Mouse (Mus musculus): Measurements from ENCODE around the gene Avpr2. TPM values are rescaled to one million over a fixed set of nuclear protein-coding genes. Genes with fewer than 3 reads are reported as not detected.

Gene Avpr2
- total RNA-seq, 1 experiment from 2014 or later: 0.23 TPM

DNA sequence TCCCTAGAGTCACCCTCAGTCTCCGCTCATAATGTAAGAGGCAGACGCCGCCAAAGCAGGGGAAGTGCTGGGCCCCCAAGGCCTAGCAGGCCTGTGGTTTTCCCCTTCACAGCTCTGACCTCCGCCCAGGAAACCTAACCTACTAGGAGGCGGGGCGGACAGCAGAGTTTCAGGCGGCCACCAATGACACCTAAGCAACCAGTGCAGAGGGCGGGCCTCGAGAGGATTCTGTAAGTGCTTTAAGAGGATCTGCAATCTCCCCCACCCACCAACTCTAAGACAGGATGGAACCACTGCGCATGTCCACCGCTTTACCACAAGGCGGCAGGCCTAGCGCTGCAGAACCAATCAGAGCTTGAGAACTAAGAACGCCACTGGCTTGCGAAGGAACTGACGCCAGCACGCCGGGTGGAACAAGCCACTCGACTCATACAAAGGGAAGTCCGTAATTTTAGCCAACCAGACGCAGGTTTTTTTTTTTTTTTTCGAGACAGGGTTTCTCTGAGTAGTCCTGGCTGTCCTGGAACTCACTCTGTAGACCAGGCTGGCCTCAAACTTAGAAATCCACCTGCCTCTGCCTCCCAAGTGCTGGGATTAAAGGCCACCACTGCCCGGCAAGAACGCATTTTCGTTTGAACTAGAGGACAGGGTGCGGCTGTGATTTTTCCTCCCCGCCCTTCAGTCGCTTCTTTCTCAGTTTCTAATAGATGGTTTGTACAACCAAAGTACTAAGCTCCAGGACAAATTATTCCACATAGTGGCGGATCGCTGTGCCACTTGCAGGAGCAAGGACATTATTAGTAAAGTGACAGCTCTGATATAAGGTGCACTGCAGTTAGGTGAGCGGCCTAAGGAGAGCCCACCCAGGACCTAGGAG, 23.2 kb downstream of the Avpr2 start:
- peak; percentile 92 for ATAC-seq (replicated peaks; ENCODE audit: low read depth, poor library complexity, severe bottlenecking)

DNA sequence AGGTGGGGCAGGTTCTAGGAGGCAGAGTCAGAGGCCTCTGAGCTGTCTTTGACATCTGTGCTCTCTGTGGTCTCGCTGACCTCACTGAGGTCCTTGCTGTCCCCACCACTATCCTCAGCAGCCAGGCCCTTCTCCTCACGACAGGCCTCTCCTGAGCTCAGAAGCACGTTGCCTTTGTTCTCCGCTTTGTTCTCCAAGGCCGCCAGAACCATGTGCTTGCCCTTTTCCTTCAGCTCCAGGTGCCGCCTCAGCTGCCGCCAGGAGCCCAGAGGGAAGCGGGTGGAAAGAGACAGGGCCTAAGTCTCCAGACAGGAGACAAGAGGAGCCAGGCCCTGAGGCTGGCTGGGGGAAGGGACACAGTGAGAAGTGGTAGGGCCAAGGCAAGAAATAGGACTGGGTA, 25.0 kb downstream of the Avpr2 start:
- ATAC-seq (replicated peaks; ENCODE audit: low read depth, poor library complexity, severe bottlenecking): no peak

DNA sequence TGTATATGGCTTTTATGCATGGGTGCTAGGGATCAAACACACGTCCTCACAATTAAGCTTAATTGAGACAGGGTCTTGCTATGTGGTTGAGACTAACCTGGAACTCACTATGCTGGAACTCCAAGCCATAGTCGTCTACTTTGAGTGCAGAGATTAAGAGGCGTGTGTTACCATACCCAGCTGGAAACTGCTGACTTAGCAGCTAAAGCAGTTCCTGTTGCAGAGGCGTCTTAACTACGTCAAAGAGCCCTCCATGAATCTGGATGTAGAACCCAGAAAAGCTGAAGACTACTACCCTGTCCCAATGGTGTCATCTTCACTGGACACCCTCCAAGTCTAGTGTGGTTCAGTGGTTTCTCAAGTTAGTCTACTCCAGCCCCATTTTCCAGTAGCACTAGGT, 26.7 kb downstream of the Avpr2 start:
- no peak for ATAC-seq (replicated peaks; ENCODE audit: low read depth, poor library complexity, severe bottlenecking)

DNA sequence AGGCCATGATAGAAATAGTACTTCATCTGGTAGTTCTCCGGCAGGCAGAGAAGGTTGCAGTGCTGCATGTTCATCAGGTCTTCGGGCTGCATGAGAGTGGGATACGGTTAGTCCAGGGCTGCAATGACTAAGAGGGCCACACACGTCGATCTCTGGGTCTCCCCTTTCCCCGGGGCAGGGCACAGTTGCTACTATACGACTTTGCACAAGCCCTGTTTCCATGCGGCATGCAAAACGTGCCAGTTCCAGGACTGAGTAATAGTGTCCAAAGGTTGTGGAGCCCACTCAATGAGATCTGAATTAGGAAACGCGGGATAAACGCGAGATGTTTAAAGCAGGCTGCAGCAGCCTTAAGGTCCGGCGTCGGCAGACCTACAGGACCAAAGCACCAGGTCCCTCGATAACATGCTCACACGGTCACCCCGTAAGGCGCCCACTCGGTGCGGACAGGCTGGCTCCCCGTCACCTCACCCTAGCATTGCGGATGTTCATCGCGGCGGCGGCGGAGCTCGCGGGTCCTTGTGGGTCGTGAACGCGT, 29.5 kb downstream of the Avpr2 start:
- ATAC-seq (replicated peaks; ENCODE audit: low read depth, poor library complexity, severe bottlenecking): no peak

DNA sequence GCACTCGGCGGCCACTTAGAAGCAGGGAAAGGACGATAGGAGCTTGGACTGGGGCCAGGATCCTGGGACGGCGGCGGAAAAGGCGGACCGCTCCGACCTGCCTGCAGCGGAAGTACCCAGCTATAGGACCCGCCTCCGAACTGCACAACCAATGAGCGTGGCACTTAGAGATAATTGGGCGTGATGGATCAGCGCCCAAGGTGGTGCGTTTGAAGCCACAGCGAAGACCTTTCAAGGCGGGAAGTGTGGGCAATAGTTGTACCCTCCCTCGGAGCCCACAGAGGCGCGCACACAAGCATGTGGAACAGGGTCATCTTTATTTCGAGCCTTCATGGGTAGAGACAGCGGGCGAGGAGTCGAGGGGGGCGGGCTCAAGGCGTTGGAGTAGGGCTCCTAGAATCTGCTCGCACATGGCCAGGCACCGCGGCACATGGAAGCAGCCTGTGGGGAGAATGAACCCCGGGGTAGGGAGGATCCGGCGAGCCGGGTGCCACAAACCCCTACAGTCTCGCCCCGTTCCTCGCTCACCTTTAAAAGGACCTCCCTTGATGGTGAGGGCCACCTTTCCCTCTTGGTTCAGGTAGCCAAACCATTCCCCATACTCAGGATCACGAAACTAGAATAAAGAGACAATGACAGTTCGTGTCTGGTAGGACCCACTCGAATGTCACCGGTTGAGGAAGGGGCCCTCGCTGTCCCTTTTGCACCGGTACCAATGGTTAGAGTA, 30.1 kb downstream of the Avpr2 start, which contains the start of the genes Arhgap4 and Naa10:
Gene Arhgap4, minus strand, starts transcription at position 48 of the 727 bp plus-strand sequence.
Gene Naa10, minus strand, starts transcription at position 122 of the 727 bp plus-strand sequence.
- peak; percentile 96 for ATAC-seq (replicated peaks; ENCODE audit: low read depth, poor library complexity, severe bottlenecking)

DNA sequence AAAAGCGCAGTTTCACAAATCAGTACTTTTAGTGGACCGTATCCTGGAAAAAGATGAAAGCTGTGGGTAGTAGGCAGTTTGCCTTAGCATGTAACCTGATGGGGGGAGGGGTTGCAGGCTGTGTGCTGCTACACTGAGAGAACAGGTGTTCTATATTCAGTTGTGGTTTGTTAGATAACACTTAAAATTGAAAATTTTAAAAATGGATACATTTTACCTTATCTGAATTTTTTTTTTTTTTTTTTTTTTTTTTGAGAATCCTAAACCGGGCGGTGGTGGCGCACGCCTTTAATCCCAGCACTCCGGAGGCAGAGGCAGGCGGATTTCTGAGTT, 30.6 kb downstream of the Avpr2 start:
- ATAC-seq (replicated peaks; ENCODE audit: low read depth, poor library complexity, severe bottlenecking): no peak

DNA sequence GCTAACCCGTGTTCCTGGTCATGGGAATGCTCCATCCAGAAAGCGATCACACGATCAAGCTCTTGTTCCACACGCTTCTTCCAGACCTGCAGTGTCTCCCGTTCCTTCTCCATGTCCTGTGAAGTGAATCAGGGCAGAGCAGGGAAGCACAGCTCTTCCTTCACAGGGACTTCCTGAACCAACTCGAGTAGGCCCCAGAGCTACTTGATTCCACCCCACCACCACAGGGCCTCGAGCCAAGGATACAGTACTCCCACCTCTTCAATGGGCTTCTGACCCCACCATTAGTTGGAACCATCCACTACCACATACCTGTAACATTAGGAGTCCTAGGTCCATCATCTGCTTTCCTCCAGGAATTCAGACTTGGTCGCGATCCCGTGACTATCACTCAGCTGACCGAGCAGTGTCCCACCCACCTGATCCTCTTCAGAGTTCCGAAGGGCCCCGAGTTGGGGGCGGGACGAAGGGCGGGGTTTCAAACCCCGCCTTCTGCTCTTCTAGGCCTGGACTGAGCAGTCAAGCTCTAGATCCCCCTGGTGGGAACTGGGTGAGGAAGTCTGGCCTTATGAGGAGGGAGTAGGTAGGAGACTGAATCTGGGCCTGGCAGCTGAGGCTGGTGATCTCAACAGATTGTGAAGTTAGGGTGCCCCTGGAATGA, 38.6 kb downstream of the Avpr2 start, which contains the start of gene Renbp:
Gene Renbp, minus strand, starts transcription at position 449 of the 661 bp plus-strand sequence.
- peak; percentile 99 for ATAC-seq (replicated peaks; ENCODE audit: low read depth, poor library complexity, severe bottlenecking)

DNA sequence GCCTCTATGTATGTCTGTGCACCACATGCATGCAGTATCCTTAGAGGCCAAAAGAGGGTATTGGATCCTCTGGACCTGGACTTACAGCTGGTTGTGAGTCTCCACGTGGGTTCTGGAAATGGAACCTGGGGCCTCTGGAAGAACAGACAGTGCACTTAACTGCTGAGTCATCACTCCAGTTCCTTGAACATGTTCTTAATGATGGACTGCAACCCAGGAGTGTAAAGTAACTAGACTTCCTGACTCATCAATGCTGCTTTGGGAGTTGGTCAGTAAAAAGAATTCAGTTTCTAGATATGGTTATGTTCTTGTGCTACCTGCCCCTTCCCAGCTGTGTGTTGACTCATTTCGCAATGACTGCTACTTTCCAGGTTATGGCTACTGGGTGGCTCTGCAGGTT, 40.0 kb downstream of the Avpr2 start:
- ATAC-seq (replicated peaks; ENCODE audit: low read depth, poor library complexity, severe bottlenecking): no peak

DNA sequence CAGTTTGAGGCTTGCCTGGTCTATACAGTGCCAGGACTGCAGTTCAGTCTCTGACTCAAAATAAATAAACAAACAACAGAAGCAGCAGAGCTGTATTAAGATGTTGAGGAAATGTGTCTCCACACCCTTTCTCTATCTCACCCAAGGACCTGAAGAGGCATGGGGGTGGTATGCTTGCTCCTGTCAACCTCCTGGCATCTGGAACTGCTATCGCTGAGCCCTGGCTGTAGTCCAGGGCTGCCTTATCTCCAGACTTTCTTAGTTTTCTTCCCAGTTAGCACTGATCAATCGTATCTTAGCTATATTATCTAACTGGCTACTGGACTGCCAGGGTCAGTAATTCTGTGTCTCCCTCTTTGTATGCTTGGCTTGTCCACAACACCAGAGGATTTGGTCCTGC, 50.0 kb downstream of the Avpr2 start:
- no peak for ATAC-seq (replicated peaks; ENCODE audit: low read depth, poor library complexity, severe bottlenecking)

DNA sequence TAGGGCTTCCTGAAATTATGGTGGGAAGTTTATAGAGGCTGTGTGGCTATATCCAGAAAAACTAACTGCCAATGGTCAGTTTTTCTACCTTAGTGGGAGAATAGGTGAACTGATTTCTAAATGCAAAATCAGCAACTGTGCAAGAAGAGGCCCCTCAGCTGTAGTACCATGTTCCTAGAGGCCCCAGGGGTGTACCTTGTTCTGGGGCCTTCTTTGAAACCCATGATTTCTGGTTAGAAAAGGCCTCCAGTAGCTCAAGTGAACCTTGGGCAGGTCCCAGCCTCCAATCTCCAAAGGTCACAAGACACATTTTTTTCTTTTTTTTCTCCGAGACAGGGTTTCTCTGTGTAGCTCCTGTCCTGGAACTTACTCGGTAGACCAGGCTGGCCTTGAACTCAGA, 50.4 kb downstream of the Avpr2 start:
- no peak for ATAC-seq (replicated peaks; ENCODE audit: low read depth, poor library complexity, severe bottlenecking)

Other genes with a start within 250 kb of the Avpr2 start
- gene Pnck, start 232.0 kb upstream of the Avpr2 start, total RNA-seq (2017): 0.18 and 2.0 TPM in 2 replicates
- 0.15 and 0.50 TPM in 2 replicates for gene Slc6a8, start 219.0 kb upstream of the Avpr2 start, total RNA-seq (2017)
- gene Bcap31, start 175.9 kb upstream of the Avpr2 start, total RNA-seq (2017): 169 and 218 TPM in 2 replicates
- gene Abcd1, start 175.5 kb upstream of the Avpr2 start, total RNA-seq (2017): 12.0 and 16.9 TPM in 2 replicates
- gene Plxnb3, start 135.0 kb upstream of the Avpr2 start, total RNA-seq (2017): 0.34 TPM in 1 of 2 replicates, not detected in the other
- gene Srpk3, start 117.7 kb upstream of the Avpr2 start, total RNA-seq (2017): not detected in 2 replicates
- 218 and 225 TPM in 2 replicates for gene Idh3g, start 105.2 kb upstream of the Avpr2 start, total RNA-seq (2017)
- gene Ssr4, start 105.1 kb upstream of the Avpr2 start, total RNA-seq (2017): 150 and 166 TPM in 2 replicates
- gene Pdzd4, start 67.1 kb upstream of the Avpr2 start, total RNA-seq (2017): 3.7 and 5.1 TPM in 2 replicates
- gene L1cam, start 4.0 kb downstream of the Avpr2 start, total RNA-seq (2017): 0.37 and 1.4 TPM in 2 replicates
- gene Arhgap4, start 29.8 kb downstream of the Avpr2 start, total RNA-seq (2017): 22.7 and 28.2 TPM in 2 replicates
- gene Naa10, start 29.8 kb downstream of the Avpr2 start, total RNA-seq (2017): 108 and 152 TPM in 2 replicates
- 10.2 and 14.4 TPM in 2 replicates for gene Renbp, start 38.7 kb downstream of the Avpr2 start, total RNA-seq (2017)
- 73.4 and 91.9 TPM in 2 replicates for gene Hcfc1, start 74.3 kb downstream of the Avpr2 start, total RNA-seq (2017)
- 42.8 and 54.9 TPM in 2 replicates for gene Irak1, start 131.8 kb downstream of the Avpr2 start, total RNA-seq (2017)
- gene Opn1mw, start 235.4 kb downstream of the Avpr2 start, total RNA-seq (2017): not detected in 2 replicates
- gene Mecp2, start 243.3 kb downstream of the Avpr2 start, total RNA-seq (2017): 16.9 and 26.2 TPM in 2 replicates